Mouse (Mus musculus) liver, embryonic 14.5 days (tissue): ENCODE results near the gene Tstd2.

Source experiments
- CTCF ChIP-seq: IDR thresholded peaks from 2 replicates; pipeline ENCODE4 v1.5.1; 2016; ENCODE audit warnings: antibody characterized with exemption, low read depth, control low read depth
- EP300 ChIP-seq: IDR thresholded peaks from 2 replicates; pipeline ENCODE4 v1.6.1; 2016; ENCODE audit warnings: antibody characterized with exemption, low read depth

DNA sequence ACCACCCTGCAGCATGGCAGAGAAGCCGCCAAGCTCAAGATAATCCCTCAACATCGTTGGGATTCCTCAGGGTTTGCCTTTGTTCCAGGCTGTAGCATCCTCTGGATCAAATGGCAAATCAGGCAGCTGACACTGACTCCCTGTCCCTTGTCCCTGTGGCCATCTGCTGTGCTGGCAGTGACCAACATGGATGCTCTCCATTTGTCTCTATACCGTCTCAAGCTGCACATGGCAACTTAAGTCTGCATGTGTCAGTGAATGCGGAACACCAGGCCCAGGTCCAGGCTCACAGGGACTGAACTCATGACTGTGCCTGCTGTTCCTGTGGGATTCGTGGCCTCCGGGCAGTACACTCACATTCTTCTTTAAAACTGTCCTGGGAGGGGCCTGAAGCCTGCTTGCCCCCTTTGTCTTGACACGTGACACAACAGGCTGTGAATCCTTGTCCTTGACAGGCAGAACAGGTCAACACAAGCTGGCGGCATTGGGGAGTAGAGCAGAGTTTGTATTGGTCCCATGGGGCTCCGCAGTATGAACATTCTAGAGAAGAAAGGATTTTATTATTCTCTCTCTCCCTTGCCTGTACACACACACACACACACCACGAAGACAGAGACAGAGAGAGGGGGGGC lies 21.8 kb downstream of the Tstd2 start:
- TF ChIP-seq EP300 (no peak), CTCF (no peak)
